Mouse (Mus musculus) testis, adult 2 months (tissue): ENCODE measurements around the gene Ufm1.

Experiments
- CTCF ChIP-seq: fragments of 200-500 bp; IDR thresholded peaks from 2 replicates; pipeline ENCODE4 v1.5.1; 2012; ENCODE audit warnings: low read depth, mild to moderate bottlenecking, inconsistent platforms, low read length, moderate library complexity; ENCODE audit not compliant: control insufficient read depth, insufficient read depth, insufficient replicate concordance
- POLR2A ChIP-seq: fragments of 200-500 bp; IDR thresholded peaks from 2 replicates; pipeline ENCODE4 v1.6.1; 2012; ENCODE audit warnings: low read depth, mild to moderate bottlenecking, inconsistent platforms, low read length, moderate library complexity; ENCODE audit not compliant: control insufficient read depth

GRCm38 (mm10) chr3:53890619-53891540, 27.2 kb upstream of the Ufm1 start:
- TF ChIP-seq CTCF (no peak), POLR2A (no peak)
